Mouse (Mus musculus) thymus, adult 2 months (tissue): ENCODE data around the gene Trp53i11. TPM values are rescaled to one million over a fixed set of nuclear protein-coding genes. Genes with fewer than 3 reads are reported as not detected.

ENCODE experiments used
- DNase-seq: peaks from one replicate; pipeline ENCODE4 v3.0.0; 2021
- H3K27ac ChIP-seq: fragments of 200-500 bp; 2 replicates; pipeline ENCODE4 v1.5.1; 2012; ENCODE audit warnings: low read length, control low read depth; ENCODE audit not compliant: control insufficient read depth, insufficient read depth
- H3K27me3 ChIP-seq: fragments of 200-500 bp; 2 replicates; pipeline ENCODE4 v1.6.1; 2012; ENCODE audit warnings: mild to moderate bottlenecking, low read length, moderate library complexity, mixed read lengths; ENCODE audit not compliant: control insufficient read depth, insufficient read depth
- H3K36me3 ChIP-seq: fragments of 200-500 bp; 2 replicates; pipeline ENCODE4 v1.6.1; 2012; ENCODE audit warnings: mild to moderate bottlenecking, low read length, moderate library complexity; ENCODE audit not compliant: control insufficient read depth, insufficient read depth
- H3K4me1 ChIP-seq: fragments of 200-500 bp; replicated peaks from 2 replicates; pipeline ENCODE4 v1.6.1; 2012; ENCODE audit warnings: low read length; ENCODE audit not compliant: control insufficient read depth, insufficient read depth
- H3K4me3 ChIP-seq: fragments of 200-500 bp; 2 replicates; pipeline ENCODE4 v1.5.1; 2012; ENCODE audit warnings: mild to moderate bottlenecking, low read length, control low read depth, moderate library complexity; ENCODE audit not compliant: control insufficient read depth, insufficient read depth
- CTCF ChIP-seq: fragments of 200-500 bp; IDR thresholded peaks from 2 replicates; pipeline ENCODE4 v1.5.1; 2012; ENCODE audit warnings: mild to moderate bottlenecking, control low read depth, low read length, moderate library complexity, borderline replicate concordance; ENCODE audit not compliant: control insufficient read depth, poor library complexity, insufficient read depth; ENCODE audit errors: extremely low read depth
- POLR2A ChIP-seq: fragments of 200-500 bp; IDR thresholded peaks from 2 replicates; pipeline ENCODE4 v1.6.1; 2012; ENCODE audit warnings: mild to moderate bottlenecking, low read length, control low read depth, moderate library complexity; ENCODE audit not compliant: control insufficient read depth, poor library complexity, insufficient read depth; ENCODE audit errors: extremely low read depth
- WGBS: fragments of 180-500 bp; shearing (Covaris S2); methylation state at CpG from one replicate; pipeline ENCODE4 v1.1.7; 2018; 5-methylcytosine and 5-hydroxymethylcytosine counted together
- polyA plus RNA-seq: library from polyadenylated mRNA; depleted of rRNA; stranded (reverse); fragments of >200 nt; gene quantifications from 2 replicates; pipeline ENCODE4 v1.2.3, GENCODE M21; 2012

Trp53i11 gene
- polyA plus RNA-seq, 1 experiment, result 444 TPM

DNA sequence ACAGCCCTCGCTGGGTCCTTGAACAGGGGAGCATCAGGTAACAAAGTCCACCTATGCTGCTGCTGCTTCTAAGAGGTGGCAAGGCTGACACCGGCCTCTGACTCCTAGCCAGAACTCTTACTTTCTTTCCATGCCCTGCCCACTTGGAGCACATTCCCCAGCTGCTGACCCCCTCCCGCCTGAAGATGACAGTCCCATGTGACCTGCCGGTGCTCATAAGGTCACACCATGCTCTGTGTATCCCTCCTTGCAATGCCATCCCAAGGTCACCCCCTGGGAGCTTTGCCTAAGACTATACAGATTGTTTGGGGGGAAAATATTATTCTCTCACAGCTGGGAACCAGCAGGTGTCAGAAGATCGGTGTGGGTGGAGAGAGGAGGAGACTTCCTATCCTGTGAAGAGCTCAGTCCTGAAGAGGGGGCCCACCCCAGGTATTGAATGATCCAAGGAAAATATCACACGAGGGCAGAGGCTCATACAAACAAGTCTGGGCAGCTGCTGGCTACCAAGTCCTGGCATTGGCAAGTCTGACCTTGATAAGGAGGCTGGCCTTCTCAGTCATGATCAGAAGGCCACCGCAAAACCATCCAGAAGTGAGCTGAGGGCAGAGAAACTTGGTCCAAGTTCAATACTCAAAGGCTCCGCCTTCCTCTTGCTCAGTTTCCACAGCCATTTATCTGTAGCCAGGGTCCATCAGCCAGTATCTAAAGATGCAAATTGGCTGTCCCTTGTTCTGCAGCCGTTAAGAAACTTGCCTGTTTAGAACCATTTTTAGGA, 36.5 kb upstream of the Trp53i11 start:
- no peak for DNase-seq
- no peak for TF ChIP-seq CTCF
- no peak for TF ChIP-seq POLR2A
- 71% methylated on average over 9 of the region's 9 CpGs for WGBS
- no peaks in the 10 kb centered on the region for H3K27me3 ChIP-seq
- H3K4me1 ChIP-seq, result peaks cover 30% of the 10 kb centered on the region
- no peak overlapping the region for H3K27ac ChIP-seq
- no peaks in the 10 kb centered on the region for H3K36me3 ChIP-seq
- no peak overlapping the region for H3K4me3 ChIP-seq

- Histone ChIP-seq H3K27ac (no peak overlapping the region), H3K4me1 (peaks cover 32% of the 10 kb centered on the region), H3K36me3 (no peaks in the 10 kb centered on the region), H3K27me3 (no peaks in the 10 kb centered on the region), H3K4me3 (no peak overlapping the region)
- no peak for DNase-seq
- no peak for TF ChIP-seq CTCF
- TF ChIP-seq POLR2A, result no peak
- 55% methylated on average over 6 of the region's 6 CpGs for WGBS
These were observed 35.2 kb upstream of the Trp53i11 start for GRCm38 (mm10) chr2:93152191-93152601.

GRCm38 (mm10) chr2:93152883-93153491, 34.4 kb upstream of the Trp53i11 start:
- TF ChIP-seq CTCF (no peak), POLR2A (no peak)
- DNase-seq, result no peak
- Histone ChIP-seq H3K27me3 (no peaks in the 10 kb centered on the region), H3K27ac (no peak overlapping the region), H3K36me3 (no peaks in the 10 kb centered on the region), H3K4me1 (peaks cover 32% of the 10 kb centered on the region), H3K4me3 (no peak overlapping the region)
- 94% methylated on average over 7 of the region's 7 CpGs for WGBS

- WGBS, result 100% methylated on average over 1 of the region's 1 CpGs
- TF ChIP-seq POLR2A (no peak), CTCF (no peak)
- no peak overlapping the region for H3K4me3 ChIP-seq
- no peak for DNase-seq
- no peaks in the 10 kb centered on the region for H3K36me3 ChIP-seq
- H3K27me3 ChIP-seq, result no peaks in the 10 kb centered on the region
- no peak overlapping the region for H3K27ac ChIP-seq
- H3K4me1 ChIP-seq, result peaks cover 32% of the 10 kb centered on the region
These were observed 33.5 kb upstream of the Trp53i11 start for GRCm38 (mm10) chr2:93153833-93154232.

DNA sequence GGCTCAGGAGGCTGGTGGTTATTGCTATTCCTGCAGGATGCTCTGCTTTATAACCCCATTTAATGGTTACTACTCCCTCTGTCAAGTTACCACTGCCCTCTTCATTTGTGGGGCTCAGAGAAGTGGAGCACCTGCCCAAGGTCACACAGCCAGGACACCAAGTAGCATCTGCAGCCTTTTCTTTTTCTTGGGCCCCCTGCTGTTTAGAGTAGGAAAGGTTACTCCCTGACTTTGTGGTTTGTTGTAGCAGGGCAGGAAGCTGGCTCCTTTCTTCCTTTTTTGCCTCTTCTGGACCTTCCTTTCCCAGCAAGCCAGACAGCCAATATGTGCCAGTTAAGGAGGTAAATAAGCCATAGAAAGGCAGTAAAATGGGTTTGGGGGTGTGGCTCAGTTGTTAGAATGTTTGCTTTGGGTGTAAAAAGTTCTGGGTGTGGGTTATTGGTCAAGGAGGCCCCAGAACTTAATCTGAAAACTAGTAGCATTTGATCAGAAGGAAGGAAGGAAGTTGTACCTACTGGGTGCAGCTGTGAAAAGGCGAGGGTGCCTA, 32.8 kb upstream of the Trp53i11 start:
- DNase-seq, result peak; percentile 43
- no peak overlapping the region for H3K27ac ChIP-seq

DNA sequence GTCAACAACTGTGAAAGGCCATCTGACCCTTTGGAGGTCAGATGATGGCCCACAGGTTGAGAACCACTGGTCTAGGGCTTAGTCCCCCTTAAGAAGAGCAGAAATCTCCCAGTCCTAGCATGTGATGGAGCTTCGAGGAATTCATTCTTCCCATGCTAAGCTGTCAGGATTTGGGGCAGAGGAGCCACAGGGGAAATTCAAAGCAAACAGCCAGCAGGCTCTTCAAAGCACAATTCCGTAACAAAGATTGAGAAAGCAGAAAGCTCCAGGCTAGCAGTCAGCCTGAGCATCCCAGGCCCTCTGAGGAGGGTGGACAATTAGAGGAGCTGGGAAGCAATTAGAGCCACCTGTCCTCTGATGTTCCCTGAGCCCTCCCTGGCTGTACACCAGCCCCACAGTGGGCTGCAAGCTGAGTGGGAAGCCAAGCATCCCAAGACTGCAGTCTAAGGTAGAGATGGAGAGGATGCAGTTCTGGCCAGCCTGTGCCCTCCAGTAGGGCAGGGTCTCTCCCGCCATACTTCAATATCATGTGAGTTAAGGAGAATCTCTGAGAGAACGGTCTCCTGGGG, 26.8 kb upstream of the Trp53i11 start:
- Histone ChIP-seq H3K27me3 (no peaks in the 10 kb centered on the region), H3K27ac (no peak overlapping the region), H3K4me3 (no peak overlapping the region), H3K36me3 (no peaks in the 10 kb centered on the region), H3K4me1 (peaks cover 23% of the 10 kb centered on the region)
- WGBS, result 95% methylated on average over 4 of the region's 4 CpGs
- DNase-seq, result no peak
- no peak for TF ChIP-seq POLR2A
- TF ChIP-seq CTCF, result no peak

More for the DNA sequence above, 32.8 kb upstream of the Trp53i11 start:
- no peaks in the 10 kb centered on the region for H3K36me3 ChIP-seq
- WGBS, result 12% methylated on average over 1 of the region's 1 CpGs
- TF ChIP-seq CTCF (no peak), POLR2A (no peak)
- no peaks in the 10 kb centered on the region for H3K27me3 ChIP-seq
- H3K4me1 ChIP-seq, result peaks cover 32% of the 10 kb centered on the region
- H3K4me3 ChIP-seq, result no peak overlapping the region
